Mouse (Mus musculus) testis, adult 2 months (tissue): ENCODE results near the gene Tcea3.

ENCODE experiments used
- CTCF ChIP-seq: fragments of 200-500 bp; IDR thresholded peaks from 2 replicates; pipeline ENCODE4 v1.5.1; 2012; ENCODE audit warnings: low read depth, mild to moderate bottlenecking, inconsistent platforms, low read length, moderate library complexity; ENCODE audit not compliant: control insufficient read depth, insufficient read depth, insufficient replicate concordance
- POLR2A ChIP-seq: fragments of 200-500 bp; IDR thresholded peaks from 2 replicates; pipeline ENCODE4 v1.6.1; 2012; ENCODE audit warnings: low read depth, mild to moderate bottlenecking, inconsistent platforms, low read length, moderate library complexity; ENCODE audit not compliant: control insufficient read depth

- TF ChIP-seq CTCF (no peak), POLR2A (no peak)
Observed at GRCm38 (mm10) chr4:136281611-136282010, 34.1 kb downstream of the Tcea3 start.
